Mouse (Mus musculus) lung, postnatal 0 days (tissue): ENCODE data around the gene Rps26. TPM values are rescaled to one million over a fixed set of nuclear protein-coding genes. Genes with fewer than 3 reads are reported as not detected.
"Not testable (repeated sequence)": the region's sequence is repeated elsewhere in the genome, so short reads cannot be mapped to it uniquely, and the experiment has no call there.

Source experiments
- ATAC-seq: fragments of 200-750 bp; cut with Nextera tagmentation; 2 replicates; pipeline ENCODE4 v1.8.0; 2017; ENCODE audit warnings: moderate library complexity
- DNase-seq: peaks from one replicate; pipeline ENCODE4 v3.0.0-alpha.2; 2016; ENCODE audit warnings: low spot score
- H3K27ac ChIP-seq: fragments of 300-500 bp; sonication (generic); 2 replicates; pipeline ENCODE4 v1.5.1; 2014; ENCODE audit warnings: antibody characterized with exemption, mild to moderate bottlenecking, low read length, mixed read lengths
- H3K27me3 ChIP-seq: fragments of 300-500 bp; sonication (generic); replicated peaks from 2 replicates; pipeline ENCODE4 v1.6.1; 2014; ENCODE audit warnings: low read length, mixed read lengths; ENCODE audit not compliant: insufficient read depth
- H3K36me3 ChIP-seq: fragments of 300-500 bp; sonication (generic); 2 replicates; pipeline ENCODE4 v1.6.1; 2014; ENCODE audit warnings: low read length, mixed read lengths; ENCODE audit not compliant: insufficient read depth
- H3K4me1 ChIP-seq: fragments of 300-500 bp; sonication (generic); 2 replicates; pipeline ENCODE4 v1.6.1; 2014; ENCODE audit warnings: antibody characterized with exemption, low read depth, low read length, mixed read lengths; ENCODE audit not compliant: insufficient read depth
- H3K4me2 ChIP-seq: fragments of 300-500 bp; sonication (generic); replicated peaks from 2 replicates; pipeline ENCODE4 v1.6.1; 2014; ENCODE audit warnings: low read depth, mild to moderate bottlenecking, low read length, moderate library complexity, mixed read lengths
- H3K4me3 ChIP-seq: fragments of 300-500 bp; sonication (generic); 2 replicates; pipeline ENCODE4 v1.5.1; 2014; ENCODE audit warnings: low read depth, low read length
- H3K9ac ChIP-seq: fragments of 300-500 bp; sonication (generic); replicated peaks from 2 replicates; pipeline ENCODE4 v1.6.1; 2014; ENCODE audit warnings: low read depth, mild to moderate bottlenecking
- H3K9me3 ChIP-seq: fragments of 300-500 bp; sonication (generic); 2 replicates; pipeline ENCODE4 v1.6.1; 2016; ENCODE audit warnings: low read length, mixed read lengths
- CTCF ChIP-seq: IDR thresholded peaks from 2 replicates; pipeline ENCODE4 v1.5.1; 2016; ENCODE audit warnings: antibody characterized with exemption, mild to moderate bottlenecking
- EP300 ChIP-seq: IDR thresholded peaks from 2 replicates; pipeline ENCODE4 v1.6.1; 2016; ENCODE audit warnings: antibody characterized with exemption, mild to moderate bottlenecking, control low read depth
- WGBS: fragments of 180-500 bp; shearing (Covaris S2); extraction: QIAGEN DNeasy Blood & Tissue Kit; methylation state at CpG from one replicate; pipeline ENCODE4 v1.1.7; 2014; 5-methylcytosine and 5-hydroxymethylcytosine counted together
- polyA plus RNA-seq: library from polyadenylated mRNA; unstranded; fragments of >200 nt; fragmentation: Nextera tagmentation; extraction: Ambion mirVana; gene quantifications from 2 replicates; pipeline ENCODE4 v1.2.1, GENCODE M21; 2015

Gene Rps26
- polyA plus RNA-seq, 1 experiment from 2014 or later: 465 TPM

DNA sequence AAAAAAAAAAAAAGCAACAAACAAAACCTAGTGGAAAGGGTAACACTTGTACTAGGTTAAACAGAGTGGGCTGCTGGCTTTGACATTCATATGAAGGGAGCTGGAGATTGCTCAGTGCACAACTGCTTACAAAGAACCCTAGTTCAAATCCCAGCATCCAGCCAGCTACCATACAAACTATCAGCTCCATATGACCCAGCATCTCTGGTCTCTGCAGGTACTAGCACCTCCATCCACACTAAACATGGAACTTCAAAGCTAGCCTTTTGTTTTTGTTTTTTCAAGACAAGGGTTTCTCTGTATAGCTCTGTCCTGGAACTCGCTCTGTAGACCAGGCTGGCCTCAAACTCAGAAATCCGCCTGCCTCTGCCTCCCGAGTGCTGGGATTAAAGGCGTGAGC lies 3.8 kb downstream of the Rps26 start:
- H3K4me3 ChIP-seq: no peak overlapping the region
- no peak overlapping the region for H3K27ac ChIP-seq
- no peaks in the 10 kb centered on the region for H3K27me3 ChIP-seq
- no peak for TF ChIP-seq EP300
- no peak for TF ChIP-seq CTCF
- no peaks in the 10 kb centered on the region for H3K9me3 ChIP-seq
- WGBS: 88% methylated on average over 4 of the region's 4 CpGs
- H3K4me1 ChIP-seq: peaks cover 7% of the 10 kb centered on the region; the same call in 1 of the 2 replicates
- ATAC-seq (no peak), DNase-seq (no peak)
- no peaks in the 10 kb centered on the region for H3K36me3 ChIP-seq
- H3K4me2 ChIP-seq: no peak overlapping the region
- H3K9ac ChIP-seq: no peak overlapping the region

DNA sequence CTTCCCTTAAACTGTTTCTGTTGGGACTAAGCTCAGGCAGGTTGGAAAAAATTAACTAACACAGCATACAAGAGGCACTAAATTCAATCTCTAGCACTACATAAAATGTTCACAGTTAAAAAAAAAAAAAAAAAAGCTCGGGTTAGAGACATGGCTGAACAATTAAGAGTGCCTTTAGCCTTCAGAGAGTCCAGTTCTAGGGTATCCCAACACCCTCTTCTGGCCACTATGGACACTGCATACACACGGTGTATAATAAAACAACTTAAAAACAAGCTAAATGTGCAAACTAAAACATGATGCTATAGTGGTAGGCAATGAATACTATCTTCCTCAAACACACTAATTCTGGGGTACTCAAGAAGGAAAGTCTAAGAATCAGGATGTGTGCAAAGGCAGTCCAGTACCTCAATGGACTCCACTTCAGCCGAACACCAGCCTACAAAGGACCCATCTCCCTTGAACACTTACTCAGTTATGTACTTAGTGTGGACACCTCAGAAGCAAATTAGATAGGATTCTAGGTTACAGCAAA lies 4.5 kb downstream of the Rps26 start:
- no peak overlapping the region for H3K27ac ChIP-seq
- H3K9me3 ChIP-seq: no peaks in the 10 kb centered on the region
- no peaks in the 10 kb centered on the region for H3K27me3 ChIP-seq
- H3K9ac ChIP-seq: no peak overlapping the region
- TF ChIP-seq CTCF (peak; percentile 14; the same call in 1 of the 2 replicates), EP300 (no peak)
- no peak overlapping the region for H3K4me3 ChIP-seq
- H3K4me2 ChIP-seq: no peak overlapping the region
- 56% methylated on average over 3 of the region's 3 CpGs for WGBS
- DNase-seq (peak; percentile 2), ATAC-seq (no peak)
- no peaks in the 10 kb centered on the region for H3K36me3 ChIP-seq
- H3K4me1 ChIP-seq: peaks cover 7% of the 10 kb centered on the region; the same call in 1 of the 2 replicates

DNA sequence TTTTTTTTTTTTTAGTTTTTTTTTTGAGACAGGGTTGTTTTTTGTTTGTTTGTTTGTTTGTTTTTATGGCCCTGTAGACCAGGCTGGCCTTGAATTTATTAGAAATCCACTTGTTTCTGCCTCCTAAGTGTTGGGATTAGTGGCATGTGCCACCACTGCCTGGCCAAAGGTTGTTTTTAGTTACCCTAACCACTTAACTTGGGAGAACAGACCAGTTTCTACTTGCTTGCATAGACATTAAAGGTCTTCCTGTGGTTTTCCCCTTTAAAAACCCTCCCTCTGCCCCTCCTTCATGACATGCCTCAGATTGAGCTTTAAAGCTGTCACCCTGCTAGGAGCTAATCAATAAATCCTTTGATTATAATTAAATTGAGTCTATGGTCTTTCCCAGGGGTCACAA lies 6.3 kb downstream of the Rps26 start:
- Histone ChIP-seq H3K9ac (no peak overlapping the region), H3K36me3 (no peaks in the 10 kb centered on the region), H3K4me3 (no peak overlapping the region), H3K4me2 (no peak overlapping the region), H3K27me3 (no peaks in the 10 kb centered on the region), H3K4me1 (peaks cover 1% of the 10 kb centered on the region; the same call in 1 of the 2 replicates), H3K27ac (no peak overlapping the region), H3K9me3 (no peaks in the 10 kb centered on the region)
- DNase-seq (no peak), ATAC-seq (no peak)
- TF ChIP-seq CTCF (no peak), EP300 (no peak)

DNA sequence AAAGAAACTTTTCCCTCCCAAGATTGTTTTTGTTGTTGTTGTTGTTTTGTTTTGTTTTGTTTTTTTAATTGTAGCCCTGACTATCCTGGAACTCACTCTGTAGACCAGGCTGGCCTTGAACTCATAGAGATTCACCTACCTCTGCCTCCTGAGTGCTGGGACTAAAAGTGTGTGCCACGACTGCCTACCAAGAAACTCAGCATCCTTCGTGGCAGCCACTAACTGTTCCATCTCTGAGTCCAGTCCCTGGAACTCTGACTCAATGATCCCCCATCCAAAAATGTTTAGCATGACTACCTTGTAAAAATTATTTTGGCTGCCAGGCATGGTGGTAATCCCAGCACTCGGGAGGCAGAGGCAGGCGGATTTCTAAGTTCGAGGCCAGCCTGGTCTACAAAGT lies 7.4 kb downstream of the Rps26 start:
- H3K27ac ChIP-seq, H3K4me1 ChIP-seq, DNase-seq, H3K4me3 ChIP-seq, H3K4me2 ChIP-seq, H3K27me3 ChIP-seq, H3K9ac ChIP-seq, ATAC-seq, H3K36me3 ChIP-seq, H3K9me3 ChIP-seq: not testable (repeated sequence)
- WGBS: 81% methylated on average over 5 of the region's 5 CpGs

DNA sequence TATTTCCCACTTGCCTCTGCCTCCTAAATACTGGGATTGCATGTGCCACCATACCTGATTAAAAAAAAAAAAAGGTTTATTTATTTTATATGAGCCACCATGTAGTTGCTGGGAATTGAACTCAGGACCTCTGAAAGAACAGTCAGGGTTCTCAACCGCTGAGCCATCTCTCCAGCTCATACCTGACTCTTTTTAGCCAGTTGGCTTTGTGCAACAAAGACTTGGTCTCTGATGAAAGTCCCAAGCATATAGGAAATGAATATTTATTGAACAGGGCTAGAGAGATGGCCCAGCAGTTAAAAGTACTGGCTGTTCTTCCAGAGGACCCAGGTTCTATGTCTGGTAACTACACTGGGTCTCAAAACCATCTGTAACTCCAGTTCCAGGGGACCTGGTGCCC lies 8.0 kb downstream of the Rps26 start:
- no peak for DNase-seq
- Histone ChIP-seq H3K4me2 (no peak overlapping the region), H3K36me3 (no peaks in the 10 kb centered on the region), H3K9me3 (no peaks in the 10 kb centered on the region), H3K27ac (no peak overlapping the region), H3K9ac (no peak overlapping the region), H3K4me1 (no peaks in the 10 kb centered on the region), H3K27me3 (no peaks in the 10 kb centered on the region), H3K4me3 (no peak overlapping the region)
- WGBS: 92% methylated on average over 1 of the region's 1 CpGs
- TF ChIP-seq CTCF: no peak
- TF ChIP-seq EP300: no peak
- ATAC-seq: no peak

DNA sequence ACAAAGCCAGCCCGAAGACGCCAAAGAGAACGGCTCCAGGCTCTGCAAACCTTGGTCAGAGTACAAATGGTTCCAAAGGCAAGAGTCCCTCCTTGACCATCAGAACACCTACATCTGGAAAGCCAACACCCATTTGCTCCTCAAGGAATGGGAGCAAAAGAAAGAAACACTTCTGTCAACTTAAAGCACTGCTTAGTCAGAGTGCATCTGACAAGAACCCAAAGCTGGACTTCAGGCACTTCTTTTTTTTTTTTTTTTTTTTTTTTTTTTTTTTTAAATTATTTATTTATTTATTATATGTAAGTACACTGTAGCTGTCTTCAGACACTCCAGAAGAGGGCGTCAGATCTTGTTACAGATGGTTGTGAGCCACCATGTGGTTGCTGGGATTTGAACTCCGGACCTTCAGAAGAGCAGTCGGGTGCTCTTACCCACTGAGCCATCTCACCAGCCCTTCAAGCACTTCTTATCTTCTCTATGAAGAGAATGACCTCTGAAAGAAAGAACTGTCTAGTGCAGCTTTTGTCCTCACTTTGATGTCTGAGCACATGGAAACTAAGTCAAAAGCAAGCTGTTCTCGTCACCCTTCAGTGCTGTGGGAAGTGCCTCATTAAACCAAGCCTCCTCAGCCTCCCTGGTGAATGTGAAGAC lies 10.6 kb downstream of the Rps26 start:
- H3K36me3 ChIP-seq, H3K9ac ChIP-seq, H3K4me1 ChIP-seq, H3K27me3 ChIP-seq, H3K4me2 ChIP-seq, H3K9me3 ChIP-seq, ATAC-seq, H3K4me3 ChIP-seq, DNase-seq, H3K27ac ChIP-seq: not testable (repeated sequence)
- 78% methylated on average over 5 of the region's 7 CpGs for WGBS

DNA sequence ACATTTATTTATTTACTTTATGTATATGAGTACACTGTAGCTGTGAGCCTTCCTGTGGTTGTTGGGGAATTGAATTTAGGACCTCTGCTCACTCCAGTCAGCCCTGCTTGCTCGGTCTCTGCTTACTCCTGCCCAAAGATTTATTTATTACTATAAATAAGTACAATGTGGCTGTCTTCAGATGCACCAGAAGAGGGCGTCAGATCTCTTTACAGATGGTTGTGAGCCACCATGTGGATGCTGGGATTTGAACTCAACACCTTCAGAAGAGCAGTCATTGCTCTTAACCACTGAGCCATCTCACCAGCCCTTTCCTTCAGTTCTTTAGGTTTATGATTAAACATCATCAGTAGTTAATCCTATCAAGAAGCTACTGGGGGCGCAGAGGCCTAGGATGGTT lies 11.6 kb downstream of the Rps26 start:
- no peak for DNase-seq
- no peak overlapping the region for H3K4me3 ChIP-seq
- 46% methylated on average over 3 of the region's 3 CpGs for WGBS
- no peaks in the 10 kb centered on the region for H3K4me1 ChIP-seq
- H3K9me3 ChIP-seq: no peaks in the 10 kb centered on the region
- no peak overlapping the region for H3K27ac ChIP-seq
- H3K9ac ChIP-seq: no peak overlapping the region
- ATAC-seq: no peak
- no peak for TF ChIP-seq EP300
- TF ChIP-seq CTCF: peak; percentile 41
- H3K36me3 ChIP-seq: no peaks in the 10 kb centered on the region
- H3K27me3 ChIP-seq: no peaks in the 10 kb centered on the region
- H3K4me2 ChIP-seq: no peak overlapping the region

DNA sequence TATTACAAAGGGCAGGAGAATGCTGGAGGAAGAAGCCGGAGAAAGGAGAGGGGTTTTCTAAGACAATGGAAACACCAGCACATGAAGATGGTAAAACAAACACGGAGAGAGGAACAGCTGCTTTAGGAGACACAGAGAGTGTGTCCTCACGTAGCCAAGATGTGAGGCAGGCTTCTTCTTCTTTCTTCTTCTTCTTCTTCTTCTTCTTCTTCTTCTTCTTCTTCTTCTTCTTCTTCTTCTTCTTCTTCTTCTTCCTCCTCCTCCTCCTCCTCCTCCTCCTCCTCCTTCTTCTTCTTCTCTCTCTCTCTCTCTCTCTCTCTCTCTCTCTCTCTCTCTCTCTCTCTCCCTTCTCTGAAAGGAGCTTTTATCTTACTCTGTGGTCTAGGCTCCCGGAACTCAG lies 12.7 kb downstream of the Rps26 start:
- H3K27ac ChIP-seq, ATAC-seq: not testable (repeated sequence)
- WGBS: 52% methylated on average over 4 of the region's 4 CpGs

More for the DNA sequence above, 12.7 kb downstream of the Rps26 start:
- not testable (repeated sequence) for H3K9ac ChIP-seq, H3K36me3 ChIP-seq, H3K4me2 ChIP-seq, H3K27me3 ChIP-seq, DNase-seq, H3K4me3 ChIP-seq, H3K9me3 ChIP-seq, H3K4me1 ChIP-seq
